ENCODE assay signal across 18 mouse cellular contexts in genomic region chr4:32291406-32291805, GRCm38 (mm10). TPM values are rescaled to one million over a fixed set of nuclear protein-coding genes. Genes with fewer than 3 reads are reported as not detected.
DNase-seq lines count a peak whose midpoint lies in the region; ATAC-seq and TF ChIP-seq lines count a peak whose summit lies in the region.
"Had no signal": no experiment of that assay in that cellular context is flagged by ENCODE, and none has a peak within 500 bp of the region (broad histone marks: within the 10 kb centered on the region; RNA-seq: fewer than 3 reads in every experiment).

No protein-coding gene starts in this region.

- no peak for DNase-seq in intestine, embryonic 14.5 days (ENCODE audit: low spot score)
- no peak for DNase-seq in stomach, postnatal 0 days (ENCODE audit: low spot score)
- DNase-seq in midbrain, postnatal 0 days (ENCODE audit: low spot score) = no peak
- DNase-seq: adrenal gland, postnatal 10 days; cerebellum, postnatal 25 days; gastrocnemius, adult 2 months; kidney, postnatal 14 days; right cerebral cortex, postnatal 4 days had no signal

- H3K27ac ChIP-seq in intestine, embryonic 14.5 days (ENCODE audit: low read depth) = peak overlapping the region; percentile 73; the same call in 1 of the 2 replicates
- H3K27ac ChIP-seq in intestine, embryonic 16.5 days (ENCODE audit: low read length) = no peak overlapping the region
- peak overlapping the region; percentile 78; the same call in 1 of the 2 replicates for H3K27ac ChIP-seq in stomach, embryonic 14.5 days (ENCODE audit: low read length)
- no peak overlapping the region for H3K27ac ChIP-seq in stomach, postnatal 0 days (replicated peaks)
- H3K27ac ChIP-seq in midbrain, postnatal 0 days (ENCODE audit: low read depth, low read length) = no peak overlapping the region
- H3K27ac ChIP-seq in forebrain, embryonic 16.5 days (ENCODE audit: low read length) = no peak overlapping the region
- H3K27ac ChIP-seq: embryonic facial prominence, embryonic 15.5 days; gastrocnemius, adult 2 months; hindbrain, postnatal 0 days; left cerebral cortex, adult 2 months; limb, embryonic 15.5 days; midbrain, embryonic 12.5 days had no signal

- 67% methylated on average over 4 of the region's 4 CpGs for WGBS in intestine, embryonic 14.5 days
- WGBS in intestine, embryonic 16.5 days = 74% methylated on average over 4 of the region's 4 CpGs
- 66% methylated on average over 4 of the region's 4 CpGs for WGBS in stomach, embryonic 14.5 days
- WGBS in stomach, postnatal 0 days = 85% methylated on average over 4 of the region's 4 CpGs
- 88% methylated on average over 4 of the region's 4 CpGs for WGBS in midbrain, postnatal 0 days
- WGBS in forebrain, embryonic 16.5 days = 89% methylated on average over 4 of the region's 4 CpGs

- H3K4me1 ChIP-seq in intestine, embryonic 14.5 days (replicated peaks; ENCODE audit: control insufficient read depth, insufficient read depth, low read length) = peaks cover 49% of the 10 kb centered on the region
- H3K4me1 ChIP-seq in intestine, embryonic 16.5 days (ENCODE audit: control insufficient read depth, insufficient read depth, low read length) = peaks cover 25% of the 10 kb centered on the region
- peaks cover 44% of the 10 kb centered on the region for H3K4me1 ChIP-seq in stomach, embryonic 14.5 days (ENCODE audit: control insufficient read depth, insufficient read depth, low read length)
- peaks cover 2% of the 10 kb centered on the region; the same call in 1 of the 2 replicates for H3K4me1 ChIP-seq in stomach, postnatal 0 days (replicated peaks; ENCODE audit: control insufficient read depth, insufficient read depth)
- peaks cover 17% of the 10 kb centered on the region; the same call in 1 of the 2 replicates for H3K4me1 ChIP-seq in midbrain, postnatal 0 days (ENCODE audit: insufficient read depth, low read length)
- peaks cover 54% of the 10 kb centered on the region for H3K4me1 ChIP-seq in forebrain, embryonic 16.5 days (replicated peaks; ENCODE audit: control insufficient read depth, insufficient read depth, low read length)

- no peak for ATAC-seq in intestine, embryonic 14.5 days (replicated peaks; ENCODE audit: low FRiP score, low TSS enrichment, low read depth)
- ATAC-seq in intestine, embryonic 16.5 days = no peak
- ATAC-seq in stomach, embryonic 14.5 days (ENCODE audit: insufficient number of reproducible peaks, insufficient read depth, low FRiP score, low read depth) = no peak
- ATAC-seq in stomach, postnatal 0 days (ENCODE audit: low FRiP score, low TSS enrichment) = no peak
- ATAC-seq in megakaryocyte-erythroid progenitor cell, adult 5-6 weeks (replicated peaks; ENCODE audit: low FRiP score, low TSS enrichment, poor library complexity, severe bottlenecking) = peak; percentile 68; the same call in 1 of the 2 replicates
- no peak for ATAC-seq in midbrain, postnatal 0 days (ENCODE audit: low FRiP score)
- ATAC-seq in forebrain, embryonic 16.5 days = no peak
- ATAC-seq: forebrain, embryonic 14.5 days; hindbrain, postnatal 0 days had no signal

- H3K36me3 ChIP-seq in intestine, embryonic 14.5 days (ENCODE audit: control insufficient read depth, insufficient read depth, low read length) = no peaks in the 10 kb centered on the region
- no peaks in the 10 kb centered on the region for H3K36me3 ChIP-seq in intestine, embryonic 16.5 days (ENCODE audit: control insufficient read depth, insufficient read depth, low read length)
- no peaks in the 10 kb centered on the region for H3K36me3 ChIP-seq in stomach, embryonic 14.5 days (ENCODE audit: control insufficient read depth, insufficient read depth, low read length)
- no peaks in the 10 kb centered on the region for H3K36me3 ChIP-seq in stomach, postnatal 0 days (ENCODE audit: control insufficient read depth, insufficient read depth, low read length)
- H3K36me3 ChIP-seq in midbrain, postnatal 0 days (ENCODE audit: insufficient read depth, low read length) = no peaks in the 10 kb centered on the region
- no peaks in the 10 kb centered on the region for H3K36me3 ChIP-seq in forebrain, embryonic 16.5 days (ENCODE audit: control insufficient read depth, insufficient read depth)
- H3K36me3 ChIP-seq: embryonic facial prominence, embryonic 15.5 days; limb, embryonic 15.5 days; midbrain, embryonic 12.5 days had no signal

- TF ChIP-seq EP300 in stomach, postnatal 0 days (optimal IDR thresholded peaks at IDR 0.05) = no peak

- no peak for TF ChIP-seq CTCF in stomach, postnatal 0 days (IDR thresholded peaks at IDR 0.05; ENCODE audit: low read depth)
- TF ChIP-seq CTCF in midbrain, postnatal 0 days (IDR thresholded peaks at IDR 0.05) = no peak

- H3K27me3 ChIP-seq in intestine, embryonic 14.5 days (replicated peaks; ENCODE audit: control insufficient read depth, insufficient read depth, low read length) = no peaks in the 10 kb centered on the region
- H3K27me3 ChIP-seq in intestine, embryonic 16.5 days (replicated peaks; ENCODE audit: control insufficient read depth, insufficient read depth, low read length) = no peaks in the 10 kb centered on the region
- H3K27me3 ChIP-seq in stomach, embryonic 14.5 days (ENCODE audit: control insufficient read depth, insufficient read depth, low read length) = no peaks in the 10 kb centered on the region
- H3K27me3 ChIP-seq in stomach, postnatal 0 days (ENCODE audit: control insufficient read depth, insufficient read depth, low read length) = no peaks in the 10 kb centered on the region
- no peaks in the 10 kb centered on the region for H3K27me3 ChIP-seq in midbrain, postnatal 0 days (ENCODE audit: insufficient read depth, low read length)
- no peaks in the 10 kb centered on the region for H3K27me3 ChIP-seq in forebrain, embryonic 16.5 days (replicated peaks; ENCODE audit: control insufficient read depth, insufficient read depth, low read length)
- H3K27me3 ChIP-seq: embryonic facial prominence, embryonic 15.5 days; limb, embryonic 15.5 days; midbrain, embryonic 12.5 days had no signal

- no peak overlapping the region for H3K4me2 ChIP-seq in intestine, embryonic 14.5 days (ENCODE audit: low read length)
- no peak overlapping the region for H3K4me2 ChIP-seq in intestine, embryonic 16.5 days (ENCODE audit: low read depth, low read length)
- no peak overlapping the region for H3K4me2 ChIP-seq in stomach, embryonic 14.5 days (replicated peaks; ENCODE audit: low read depth, low read length)
- no peak overlapping the region for H3K4me2 ChIP-seq in stomach, postnatal 0 days (replicated peaks; ENCODE audit: low read depth)
- no peak overlapping the region for H3K4me2 ChIP-seq in midbrain, postnatal 0 days (ENCODE audit: low read depth, low read length, poor library complexity, severe bottlenecking)
- no peak overlapping the region for H3K4me2 ChIP-seq in forebrain, embryonic 16.5 days (ENCODE audit: low read length)
- H3K4me2 ChIP-seq: embryonic facial prominence, embryonic 15.5 days; limb, embryonic 15.5 days; midbrain, embryonic 12.5 days had no signal

- no peak overlapping the region for H3K9ac ChIP-seq in intestine, embryonic 14.5 days (ENCODE audit: low read length)
- H3K9ac ChIP-seq in intestine, embryonic 16.5 days (ENCODE audit: low read depth, low read length) = no peak overlapping the region
- H3K9ac ChIP-seq in stomach, embryonic 14.5 days (replicated peaks; ENCODE audit: low read depth, low read length) = no peak overlapping the region
- no peak overlapping the region for H3K9ac ChIP-seq in stomach, postnatal 0 days (ENCODE audit: low read length)
- H3K9ac ChIP-seq in midbrain, postnatal 0 days (replicated peaks; ENCODE audit: low read length, poor library complexity, severe bottlenecking) = no peak overlapping the region
- H3K9ac ChIP-seq in forebrain, embryonic 16.5 days (replicated peaks; ENCODE audit: low read depth, low read length) = no peak overlapping the region
- H3K9ac ChIP-seq: embryonic facial prominence, embryonic 15.5 days; limb, embryonic 15.5 days; midbrain, embryonic 12.5 days had no signal

- H3K4me3 ChIP-seq in intestine, embryonic 14.5 days (ENCODE audit: low read depth, low read length) = no peak overlapping the region
- no peak overlapping the region for H3K4me3 ChIP-seq in intestine, embryonic 16.5 days (ENCODE audit: low read length)
- no peak overlapping the region for H3K4me3 ChIP-seq in stomach, embryonic 14.5 days (ENCODE audit: low read depth, low read length)
- H3K4me3 ChIP-seq in stomach, postnatal 0 days (ENCODE audit: low read depth, low read length) = no peak overlapping the region
- H3K4me3 ChIP-seq in midbrain, postnatal 0 days (ENCODE audit: low read depth, low read length) = no peak overlapping the region
- no peak overlapping the region for H3K4me3 ChIP-seq in forebrain, embryonic 16.5 days (replicated peaks; ENCODE audit: low read length)
- H3K4me3 ChIP-seq: embryonic facial prominence, embryonic 15.5 days; gastrocnemius, adult 2 months; left cerebral cortex, adult 2 months; limb, embryonic 15.5 days; midbrain, embryonic 12.5 days had no signal

- no peaks in the 10 kb centered on the region for H3K9me3 ChIP-seq in intestine, embryonic 14.5 days (ENCODE audit: control insufficient read depth, low read length)
- no peaks in the 10 kb centered on the region for H3K9me3 ChIP-seq in intestine, embryonic 16.5 days (ENCODE audit: control insufficient read depth, low read length)
- H3K9me3 ChIP-seq in stomach, embryonic 14.5 days (ENCODE audit: control insufficient read depth, low read depth, low read length) = no peaks in the 10 kb centered on the region
- H3K9me3 ChIP-seq in stomach, postnatal 0 days (ENCODE audit: control insufficient read depth, low read length) = no peaks in the 10 kb centered on the region
- H3K9me3 ChIP-seq in midbrain, postnatal 0 days (ENCODE audit: low read length) = no peaks in the 10 kb centered on the region
- H3K9me3 ChIP-seq in forebrain, embryonic 16.5 days (ENCODE audit: control insufficient read depth, low read length) = no peaks in the 10 kb centered on the region
- H3K9me3 ChIP-seq: embryonic facial prominence, embryonic 15.5 days; limb, embryonic 15.5 days; midbrain, embryonic 12.5 days had no signal

RNA-seq across cellular contexts. Expression of gene Bach2, which starts 52.8 kb away (rescaled TPM):
- 6.7 and 8.4 TPM in 2 replicates for polyA plus RNA-seq in intestine, embryonic 14.5 days (2014; fragmentation: Nextera tagmentation; extraction: Ambion mirVana)
- polyA plus RNA-seq in intestine, embryonic 16.5 days (2015; fragmentation: Nextera tagmentation; extraction: Ambion mirVana) = 2.4 and 3.2 TPM in 2 replicates
- 8.4 and 10.0 TPM in 2 replicates for polyA plus RNA-seq in stomach, embryonic 14.5 days (2014; fragmentation: Nextera tagmentation; extraction: Ambion mirVana)
- polyA plus RNA-seq in stomach, postnatal 0 days (2015; fragmentation: Nextera tagmentation; extraction: Ambion mirVana) = 1.9 TPM in 2 replicates
- 3.5 and 16.9 TPM in 2 replicates for total RNA-seq in megakaryocyte-erythroid progenitor cell, adult 5-6 weeks (2014; fragmentation: Nextera tagmentation)
- 0.52 and 0.53 TPM in 2 replicates for total RNA-seq in megakaryocyte-erythroid progenitor cell, adult 5-6 weeks (2017)
- total RNA-seq in midbrain, postnatal 0 days (2014; rRNA removed) = 15.9 and 16.0 TPM in 2 replicates
- 11.0 and 11.7 TPM in 2 replicates for polyA plus RNA-seq in midbrain, postnatal 0 days (2015; fragmentation: Nextera tagmentation; extraction: Ambion mirVana)
- 32.7 and 33.3 TPM in 2 replicates for polyA plus RNA-seq in forebrain, embryonic 16.5 days (2015; fragmentation: Nextera tagmentation; extraction: Ambion mirVana)

Comparison
In these comparisons a context has a peak if more than half of its experiments do, and no peak if none do; other contexts are left out.
1. H3K27ac ChIP-seq: peak in intestine, embryonic 14.5 days (single experiment) and stomach, embryonic 14.5 days (single experiment); none in intestine, embryonic 16.5 days (single experiment), stomach, postnatal 0 days (single experiment), midbrain, postnatal 0 days (single experiment) and forebrain, embryonic 16.5 days (single experiment).